Mouse (Mus musculus) heart, embryonic 12.5 days (tissue): ENCODE results near the gene Nrf1. TPM values are rescaled to one million over a fixed set of nuclear protein-coding genes. Genes with fewer than 3 reads are reported as not detected.
A peak's percentile ranks its signal among the peaks of the same experiment; 100 is the strongest.

Experiments used
- ATAC-seq: fragments of 200-750 bp; cut with Nextera tagmentation; 2 replicates; pipeline ENCODE4 v1.8.0; 2017; ENCODE audit warnings: moderate TSS enrichment, moderate library complexity; ENCODE audit not compliant: insufficient number of reproducible peaks, low FRiP score
- H3K27ac ChIP-seq: fragments of 300-500 bp; sonication (generic); 2 replicates; pipeline ENCODE4 v1.5.1; 2016; ENCODE audit warnings: mild to moderate bottlenecking, moderate library complexity; ENCODE audit not compliant: poor library complexity, severe bottlenecking
- H3K27me3 ChIP-seq: fragments of 300-500 bp; sonication (generic); replicated peaks from 2 replicates; pipeline ENCODE4 v1.6.1; 2016; ENCODE audit warnings: mild to moderate bottlenecking, moderate library complexity
- H3K36me3 ChIP-seq: fragments of 300-500 bp; sonication (generic); 2 replicates; pipeline ENCODE4 v1.6.1; 2016; ENCODE audit warnings: mild to moderate bottlenecking, moderate library complexity
- H3K4me1 ChIP-seq: fragments of 300-500 bp; sonication (generic); replicated peaks from 2 replicates; pipeline ENCODE4 v1.6.1; 2016; ENCODE audit warnings: mild to moderate bottlenecking
- H3K4me2 ChIP-seq: fragments of 300-500 bp; sonication (generic); 2 replicates; pipeline ENCODE4 v1.6.1; 2016; ENCODE audit warnings: mild to moderate bottlenecking, moderate library complexity
- H3K4me3 ChIP-seq: fragments of 300-500 bp; sonication (generic); 2 replicates; pipeline ENCODE4 v1.5.1; 2016; ENCODE audit warnings: mild to moderate bottlenecking
- H3K9ac ChIP-seq: fragments of 300-500 bp; sonication (generic); 2 replicates; pipeline ENCODE4 v1.6.1; 2016; ENCODE audit warnings: mild to moderate bottlenecking, moderate library complexity
- H3K9me3 ChIP-seq: fragments of 300-500 bp; sonication (generic); replicated peaks from 2 replicates; pipeline ENCODE4 v1.6.1; 2016; ENCODE audit warnings: mild to moderate bottlenecking, moderate library complexity
- WGBS: fragments of 180-500 bp; shearing (Covaris S2); methylation state at CpG from one replicate; pipeline ENCODE4 v1.1.7; 2016; 5-methylcytosine and 5-hydroxymethylcytosine counted together
- polyA plus RNA-seq: library from polyadenylated mRNA; unstranded; fragments of >200 nt; fragmentation: Nextera tagmentation; extraction: Ambion mirVana; gene quantifications from 2 replicates; pipeline ENCODE4 v1.2.1, GENCODE M21; 2016

Nrf1 gene
- polyA plus RNA-seq, 1 experiment from 2014 or later = 35.0 TPM

GRCm38 (mm10) chr6:30028358-30028757 is 19.4 kb upstream of the Nrf1 start:
- no peak overlapping the region for H3K4me3 ChIP-seq
- ATAC-seq = no peak
- H3K4me1 ChIP-seq = peaks cover 9% of the 10 kb centered on the region; the same call in 1 of the 2 replicates
- WGBS = 80% methylated on average over 4 of the region's 4 CpGs
- no peak overlapping the region for H3K4me2 ChIP-seq
- H3K9ac ChIP-seq = no peak overlapping the region
- no peaks in the 10 kb centered on the region for H3K9me3 ChIP-seq
- no peak overlapping the region for H3K27ac ChIP-seq
- H3K27me3 ChIP-seq = no peaks in the 10 kb centered on the region
- H3K36me3 ChIP-seq = no peaks in the 10 kb centered on the region

GRCm38 (mm10) chr6:30035112-30035511 is 12.7 kb upstream of the Nrf1 start:
- 64% methylated on average over 4 of the region's 4 CpGs for WGBS
- no peak for ATAC-seq
- no peaks in the 10 kb centered on the region for H3K9me3 ChIP-seq

GRCm38 (mm10) chr6:30041498-30041897 is 6.3 kb upstream of the Nrf1 start:
- no peaks in the 10 kb centered on the region for H3K9me3 ChIP-seq
- no peak overlapping the region for H3K4me2 ChIP-seq
- H3K27me3 ChIP-seq = no peaks in the 10 kb centered on the region
- ATAC-seq = no peak
- 57% methylated on average over 1 of the region's 1 CpGs for WGBS
- no peak overlapping the region for H3K27ac ChIP-seq
- H3K4me1 ChIP-seq = peaks cover 4% of the 10 kb centered on the region
- no peak overlapping the region for H3K4me3 ChIP-seq
- no peak overlapping the region for H3K9ac ChIP-seq
- no peaks in the 10 kb centered on the region for H3K36me3 ChIP-seq

More at GRCm38 (mm10) chr6:30035112-30035511, 12.7 kb upstream of the Nrf1 start:
- no peak overlapping the region for H3K4me2 ChIP-seq
- H3K4me3 ChIP-seq = no peak overlapping the region
- H3K9ac ChIP-seq = no peak overlapping the region
- H3K27me3 ChIP-seq = no peaks in the 10 kb centered on the region
- no peaks in the 10 kb centered on the region for H3K36me3 ChIP-seq
- no peak overlapping the region for H3K27ac ChIP-seq
- H3K4me1 ChIP-seq = no peaks in the 10 kb centered on the region

GRCm38 (mm10) chr6:30042483-30042882 is 5.3 kb upstream of the Nrf1 start:
- H3K4me2 ChIP-seq = no peak overlapping the region
- H3K27ac ChIP-seq = no peak overlapping the region
- H3K4me3 ChIP-seq = no peak overlapping the region
- peaks cover 4% of the 10 kb centered on the region for H3K4me1 ChIP-seq
- WGBS = 64% methylated on average over 3 of the region's 3 CpGs
- no peak overlapping the region for H3K9ac ChIP-seq
- no peaks in the 10 kb centered on the region for H3K9me3 ChIP-seq
- ATAC-seq = no peak
- H3K27me3 ChIP-seq = no peaks in the 10 kb centered on the region
- no peaks in the 10 kb centered on the region for H3K36me3 ChIP-seq

GRCm38 (mm10) chr6:30048163-30048500 is 344 bp downstream of the Nrf1 start:
- peak overlapping the region; percentile 89 for H3K4me2 ChIP-seq
- no peaks in the 10 kb centered on the region for H3K27me3 ChIP-seq
- WGBS = under 1% methylated on average over 45 of the region's 45 CpGs
- H3K4me3 ChIP-seq = peak overlapping the region; percentile 91
- no peak for ATAC-seq
- H3K9ac ChIP-seq = peak overlapping the region; percentile 94
- H3K4me1 ChIP-seq = peaks cover 18% of the 10 kb centered on the region
- H3K27ac ChIP-seq = peak overlapping the region; percentile 99
- no peaks in the 10 kb centered on the region for H3K9me3 ChIP-seq
- 0 out of 2 replicates have a peak, but pooled peaks cover 3% of the 10 kb centered on the region for H3K36me3 ChIP-seq

- H3K4me1 ChIP-seq = peaks cover 20% of the 10 kb centered on the region
- peak overlapping the region; percentile 94 for H3K9ac ChIP-seq
- H3K4me2 ChIP-seq = peak overlapping the region; percentile 89
- ATAC-seq = peak; percentile 67
- H3K4me3 ChIP-seq = peak overlapping the region; percentile 91
- H3K9me3 ChIP-seq = no peaks in the 10 kb centered on the region
- H3K27me3 ChIP-seq = no peaks in the 10 kb centered on the region
- H3K27ac ChIP-seq = peak overlapping the region; percentile 99
- WGBS = under 1% methylated on average over 53 of the region's 54 CpGs
- H3K36me3 ChIP-seq = 0 out of 2 replicates have a peak, but pooled peaks cover 3% of the 10 kb centered on the region
These were observed 939 bp downstream of the Nrf1 start for GRCm38 (mm10) chr6:30048501-30049353.

GRCm38 (mm10) chr6:30053116-30053515 is 5.3 kb downstream of the Nrf1 start:
- Histone ChIP-seq H3K36me3 (0 out of 2 replicates have a peak, but pooled peaks cover 7% of the 10 kb centered on the region), H3K27me3 (no peaks in the 10 kb centered on the region), H3K27ac (no peak overlapping the region), H3K4me3 (no peak overlapping the region), H3K9me3 (no peaks in the 10 kb centered on the region), H3K9ac (no peak overlapping the region), H3K4me1 (peaks cover 20% of the 10 kb centered on the region), H3K4me2 (no peak overlapping the region)
- 84% methylated on average over 1 of the region's 1 CpGs for WGBS
- no peak for ATAC-seq

GRCm38 (mm10) chr6:30062544-30062943 is 14.8 kb downstream of the Nrf1 start:
- Histone ChIP-seq H3K4me2 (no peak overlapping the region), H3K4me3 (no peak overlapping the region), H3K4me1 (no peaks in the 10 kb centered on the region), H3K9ac (no peak overlapping the region), H3K9me3 (no peaks in the 10 kb centered on the region), H3K36me3 (0 out of 2 replicates have a peak, but pooled peaks cover 4% of the 10 kb centered on the region), H3K27ac (no peak overlapping the region), H3K27me3 (no peaks in the 10 kb centered on the region)
- WGBS = 93% methylated on average over 2 of the region's 2 CpGs
- ATAC-seq = no peak

- H3K27me3 ChIP-seq = no peaks in the 10 kb centered on the region
- no peak for ATAC-seq
- no peaks in the 10 kb centered on the region for H3K4me1 ChIP-seq
- H3K36me3 ChIP-seq = 0 out of 2 replicates have a peak, but pooled peaks cover 4% of the 10 kb centered on the region
- H3K9me3 ChIP-seq = no peaks in the 10 kb centered on the region
- no peak overlapping the region for H3K27ac ChIP-seq
- no peak overlapping the region for H3K9ac ChIP-seq
- no peak overlapping the region for H3K4me3 ChIP-seq
- no peak overlapping the region for H3K4me2 ChIP-seq
- 87% methylated on average over 2 of the region's 2 CpGs for WGBS
These were observed 17.6 kb downstream of the Nrf1 start for GRCm38 (mm10) chr6:30065369-30065768.

- ATAC-seq = no peak
- Histone ChIP-seq H3K9ac (no peak overlapping the region), H3K4me1 (no peaks in the 10 kb centered on the region), H3K27me3 (no peaks in the 10 kb centered on the region), H3K27ac (no peak overlapping the region), H3K4me3 (no peak overlapping the region), H3K9me3 (no peaks in the 10 kb centered on the region), H3K4me2 (no peak overlapping the region), H3K36me3 (peaks cover 7% of the 10 kb centered on the region; the same call in 1 of the 2 replicates)
- WGBS = 97% methylated on average over 2 of the region's 2 CpGs
These were observed 19.0 kb downstream of the Nrf1 start for GRCm38 (mm10) chr6:30066746-30067145.

GRCm38 (mm10) chr6:30072476-30072875 is 24.7 kb downstream of the Nrf1 start:
- 89% methylated on average over 3 of the region's 3 CpGs for WGBS

More at GRCm38 (mm10) chr6:30072476-30072875, 24.7 kb downstream of the Nrf1 start:
- Histone ChIP-seq H3K4me3 (no peak overlapping the region), H3K4me1 (peaks cover 22% of the 10 kb centered on the region), H3K9ac (no peak overlapping the region), H3K9me3 (no peaks in the 10 kb centered on the region), H3K27me3 (no peaks in the 10 kb centered on the region), H3K36me3 (peaks cover 3% of the 10 kb centered on the region; the same call in 1 of the 2 replicates), H3K4me2 (no peak overlapping the region), H3K27ac (no peak overlapping the region)
- no peak for ATAC-seq
